Mouse (Mus musculus): ENCODE results near the gene Rpl37a.
A peak's percentile ranks its signal among the peaks of the same experiment; 100 is the strongest.

Rpl37a gene

GRCm38 (mm10) chr1:72738946-72739680, 28.0 kb downstream of the Rpl37a start:
- DNase-seq = peak; percentile 32

GRCm38 (mm10) chr1:72739681-72740063, 28.6 kb downstream of the Rpl37a start:
- peak; percentile 29 for DNase-seq

- no peak for DNase-seq
Measured at GRCm38 (mm10) chr1:72741406-72741805, 30.3 kb downstream of the Rpl37a start.

- no peak for DNase-seq
Measured at GRCm38 (mm10) chr1:72744816-72745506, 33.9 kb downstream of the Rpl37a start.

- peak; percentile 38 for DNase-seq
Measured at GRCm38 (mm10) chr1:72746382-72746781, 35.3 kb downstream of the Rpl37a start.

GRCm38 (mm10) chr1:72751371-72751781, 40.3 kb downstream of the Rpl37a start:
- DNase-seq = peak; percentile 52

- DNase-seq = no peak
Measured at GRCm38 (mm10) chr1:72753211-72753610, 42.1 kb downstream of the Rpl37a start.

GRCm38 (mm10) chr1:72755227-72755626, 44.1 kb downstream of the Rpl37a start:
- no peak for DNase-seq

- DNase-seq = peak; percentile 29
Measured at GRCm38 (mm10) chr1:72755801-72756200, 44.7 kb downstream of the Rpl37a start.

- no peak for DNase-seq
Measured at GRCm38 (mm10) chr1:72759758-72760157, 48.7 kb downstream of the Rpl37a start.

Measured in lung, postnatal 10 days (tissue).